Mouse (Mus musculus) lung, embryonic 16.5 days (tissue): ENCODE measurements around the gene Tpm3. TPM values are rescaled to one million over a fixed set of nuclear protein-coding genes. Genes with fewer than 3 reads are reported as not detected.

ENCODE experiments used
- ATAC-seq: fragments of 200-750 bp; cut with Nextera tagmentation; 2 replicates; pipeline ENCODE4 v1.8.0; 2017; ENCODE audit warnings: low read depth, mild to moderate bottlenecking, moderate library complexity
- H3K27ac ChIP-seq: fragments of 300-500 bp; sonication (generic); 2 replicates; pipeline ENCODE4 v1.5.1; 2014; ENCODE audit warnings: mild to moderate bottlenecking, control low read depth, low read length
- H3K27me3 ChIP-seq: fragments of 300-500 bp; sonication (generic); 2 replicates; pipeline ENCODE4 v1.6.1; 2014; ENCODE audit warnings: low read depth, low read length, mixed read lengths; ENCODE audit not compliant: control insufficient read depth, insufficient read depth
- H3K36me3 ChIP-seq: fragments of 300-500 bp; sonication (generic); 2 replicates; pipeline ENCODE4 v1.6.1; 2014; ENCODE audit warnings: low read length; ENCODE audit not compliant: control insufficient read depth, insufficient read depth
- H3K4me1 ChIP-seq: fragments of 300-500 bp; sonication (generic); replicated peaks from 2 replicates; pipeline ENCODE4 v1.6.1; 2014; ENCODE audit warnings: low read length, mixed read lengths; ENCODE audit not compliant: control insufficient read depth, insufficient read depth
- H3K4me2 ChIP-seq: fragments of 300-500 bp; sonication (generic); 2 replicates; pipeline ENCODE4 v1.6.1; 2014; ENCODE audit warnings: low read depth, low read length, control low read depth
- H3K4me3 ChIP-seq: fragments of 300-500 bp; sonication (generic); 2 replicates; pipeline ENCODE4 v1.5.1; 2014; ENCODE audit warnings: mild to moderate bottlenecking, low read length, control low read depth
- H3K9ac ChIP-seq: fragments of 300-500 bp; sonication (generic); 2 replicates; pipeline ENCODE4 v1.6.1; 2014; ENCODE audit warnings: low read length, control low read depth
- H3K9me3 ChIP-seq: fragments of 300-500 bp; sonication (generic); 2 replicates; pipeline ENCODE4 v1.6.1; 2016; ENCODE audit warnings: low read length; ENCODE audit not compliant: control insufficient read depth
- WGBS: fragments of 180-500 bp; shearing (Covaris S2); extraction: QIAGEN DNeasy Blood & Tissue Kit; methylation state at CpG from one replicate; pipeline ENCODE4 v1.1.7; 2014; 5-methylcytosine and 5-hydroxymethylcytosine counted together
- polyA plus RNA-seq: library from polyadenylated mRNA; unstranded; fragments of >200 nt; fragmentation: Nextera tagmentation; extraction: Ambion mirVana; gene quantifications from 2 replicates; pipeline ENCODE4 v1.2.1, GENCODE M21; 2015

The Tpm3 gene
- polyA plus RNA-seq, 1 experiment from 2014 or later, result 695 TPM

GRCm38 (mm10) chr3:90097928-90098327, 25.5 kb downstream of the Tpm3 start:
- Histone ChIP-seq H3K9me3 (no peaks in the 10 kb centered on the region), H3K27ac (no peak overlapping the region), H3K9ac (no peak overlapping the region), H3K4me2 (no peak overlapping the region), H3K36me3 (peaks cover 34% of the 10 kb centered on the region), H3K4me3 (no peak overlapping the region), H3K27me3 (no peaks in the 10 kb centered on the region), H3K4me1 (no peaks in the 10 kb centered on the region)
- 80% methylated on average over 5 of the region's 5 CpGs for WGBS
- no peak for ATAC-seq

GRCm38 (mm10) chr3:90101010-90101409, 28.6 kb downstream of the Tpm3 start:
- no peak for ATAC-seq
- Histone ChIP-seq H3K4me2 (no peak overlapping the region), H3K4me3 (no peak overlapping the region), H3K36me3 (peaks cover 25% of the 10 kb centered on the region), H3K27me3 (no peaks in the 10 kb centered on the region), H3K9ac (no peak overlapping the region), H3K9me3 (no peaks in the 10 kb centered on the region), H3K4me1 (no peaks in the 10 kb centered on the region), H3K27ac (no peak overlapping the region)
- 82% methylated on average over 3 of the region's 3 CpGs for WGBS

- peaks cover 21% of the 10 kb centered on the region for H3K36me3 ChIP-seq
- H3K4me1 ChIP-seq, result no peaks in the 10 kb centered on the region
- H3K9ac ChIP-seq, result no peak overlapping the region
- no peaks in the 10 kb centered on the region for H3K9me3 ChIP-seq
- H3K27ac ChIP-seq, result no peak overlapping the region
- H3K4me2 ChIP-seq, result no peak overlapping the region
- no peaks in the 10 kb centered on the region for H3K27me3 ChIP-seq
- WGBS, result 94% methylated on average over 2 of the region's 2 CpGs
- H3K4me3 ChIP-seq, result no peak overlapping the region
- ATAC-seq, result no peak
These were observed 29.2 kb downstream of the Tpm3 start for GRCm38 (mm10) chr3:90101673-90102072.

- Histone ChIP-seq H3K9ac (no peak overlapping the region), H3K36me3 (peaks cover 18% of the 10 kb centered on the region), H3K9me3 (no peaks in the 10 kb centered on the region), H3K27ac (no peak overlapping the region), H3K4me3 (no peak overlapping the region), H3K4me2 (no peak overlapping the region), H3K4me1 (no peaks in the 10 kb centered on the region), H3K27me3 (no peaks in the 10 kb centered on the region)
- WGBS, result 81% methylated on average over 2 of the region's 2 CpGs
- ATAC-seq, result no peak
These were observed 29.8 kb downstream of the Tpm3 start for GRCm38 (mm10) chr3:90102239-90102638.

GRCm38 (mm10) chr3:90103176-90103575, 30.7 kb downstream of the Tpm3 start:
- H3K27me3 ChIP-seq, result no peaks in the 10 kb centered on the region
- WGBS, result 62% methylated on average over 2 of the region's 2 CpGs
- ATAC-seq, result no peak
- H3K4me3 ChIP-seq, result no peak overlapping the region
- H3K27ac ChIP-seq, result no peak overlapping the region
- H3K4me1 ChIP-seq, result no peaks in the 10 kb centered on the region
- H3K9me3 ChIP-seq, result no peaks in the 10 kb centered on the region
- no peak overlapping the region for H3K4me2 ChIP-seq
- no peak overlapping the region for H3K9ac ChIP-seq
- peaks cover 15% of the 10 kb centered on the region for H3K36me3 ChIP-seq

- H3K27me3 ChIP-seq, result no peaks in the 10 kb centered on the region
- no peak for ATAC-seq
- no peak within 1 kb of the TSS for H3K9ac ChIP-seq
- no peaks in the 10 kb centered on the region for H3K4me1 ChIP-seq
- no peak within 1 kb of the TSS for H3K4me2 ChIP-seq
- no peaks in the 10 kb centered on the region for H3K9me3 ChIP-seq
- 78% methylated on average over 13 of the region's 13 CpGs for WGBS
- no peak within 1 kb of the TSS for H3K27ac ChIP-seq
- no peak within 1 kb of the TSS for H3K4me3 ChIP-seq
- peaks cover 13% of the 10 kb centered on the region for H3K36me3 ChIP-seq
These were observed 31.5 kb downstream of the Tpm3 start, which contains the start of gene Nup210l for GRCm38 (mm10) chr3:90103938-90104337. TSS of gene Nup210l (plus strand) at chr3:90104132.

GRCm38 (mm10) chr3:90111706-90112105, 39.3 kb downstream of the Tpm3 start:
- no peak for ATAC-seq
- Histone ChIP-seq H3K36me3 (no peaks in the 10 kb centered on the region), H3K4me3 (no peak overlapping the region), H3K9me3 (no peaks in the 10 kb centered on the region), H3K27ac (no peak overlapping the region), H3K4me2 (no peak overlapping the region), H3K27me3 (no peaks in the 10 kb centered on the region), H3K4me1 (no peaks in the 10 kb centered on the region), H3K9ac (no peak overlapping the region)
- 76% methylated on average over 2 of the region's 2 CpGs for WGBS

GRCm38 (mm10) chr3:90114342-90114741, 41.9 kb downstream of the Tpm3 start:
- Histone ChIP-seq H3K9me3 (no peaks in the 10 kb centered on the region), H3K4me2 (no peak overlapping the region), H3K4me3 (no peak overlapping the region), H3K9ac (no peak overlapping the region), H3K36me3 (no peaks in the 10 kb centered on the region), H3K4me1 (no peaks in the 10 kb centered on the region), H3K27ac (no peak overlapping the region), H3K27me3 (no peaks in the 10 kb centered on the region)
- ATAC-seq, result no peak
- 68% methylated on average over 2 of the region's 2 CpGs for WGBS

- H3K36me3 ChIP-seq, result no peaks in the 10 kb centered on the region
- H3K4me1 ChIP-seq, result no peaks in the 10 kb centered on the region
- H3K9ac ChIP-seq, result no peak overlapping the region
- H3K27me3 ChIP-seq, result no peaks in the 10 kb centered on the region
- H3K4me2 ChIP-seq, result no peak overlapping the region
- 68% methylated on average over 3 of the region's 3 CpGs for WGBS
- no peak overlapping the region for H3K4me3 ChIP-seq
- no peak for ATAC-seq
- H3K27ac ChIP-seq, result no peak overlapping the region
- no peaks in the 10 kb centered on the region for H3K9me3 ChIP-seq
These were observed 43.1 kb downstream of the Tpm3 start for GRCm38 (mm10) chr3:90115526-90115925.

GRCm38 (mm10) chr3:90118132-90118790, 45.8 kb downstream of the Tpm3 start:
- no peaks in the 10 kb centered on the region for H3K4me1 ChIP-seq
- no peak overlapping the region for H3K4me2 ChIP-seq
- H3K36me3 ChIP-seq, result no peaks in the 10 kb centered on the region
- no peaks in the 10 kb centered on the region for H3K27me3 ChIP-seq
- no peak overlapping the region for H3K4me3 ChIP-seq
- H3K9ac ChIP-seq, result no peak overlapping the region
- no peaks in the 10 kb centered on the region for H3K9me3 ChIP-seq
- WGBS, result 85% methylated on average over 13 of the region's 13 CpGs
- no peak overlapping the region for H3K27ac ChIP-seq
- no peak for ATAC-seq
